Mouse (Mus musculus): Measurements from ENCODE around the gene Slc25a25. TPM values are rescaled to one million over a fixed set of nuclear protein-coding genes. Genes with fewer than 3 reads are reported as not detected.

Slc25a25 gene
- total RNA-seq, 2 experiments from 2014 or later: 54.5 to 57.6 TPM

DNA sequence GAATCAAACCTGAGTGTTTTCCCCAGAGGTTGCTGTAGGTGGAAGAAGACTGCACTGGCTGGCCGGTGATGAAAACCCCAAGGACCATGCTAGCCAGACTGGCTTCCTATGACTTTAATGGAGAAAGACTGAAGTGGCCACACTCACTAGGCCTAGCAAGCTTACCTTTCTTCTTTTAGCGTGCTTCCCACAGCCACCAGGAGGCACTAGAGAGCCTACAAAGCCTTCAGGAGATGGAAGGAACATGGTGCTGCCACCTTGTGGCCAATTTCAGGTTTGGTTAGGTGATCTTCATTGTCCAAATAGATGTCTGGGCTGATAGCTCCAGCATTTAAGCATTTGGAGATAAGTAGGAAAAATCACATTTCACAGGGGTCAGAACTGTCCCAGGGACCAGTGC lies 46.6 kb downstream of the Slc25a25 start:
- Histone ChIP-seq H3K4me3 (no peak overlapping the region), H3K27ac (no peak overlapping the region)
- TF ChIP-seq CTCF (conservative IDR thresholded peaks at IDR 0.05): peak; percentile 100; the same call in 1 of the 2 replicates
- peak; percentile 93 to 98 for DNase-seq (ENCODE audit: low spot score in 2 of 2)

- Histone ChIP-seq H3K27ac (peak overlapping the region; percentile 96), H3K4me3 (peak overlapping the region; percentile 86)
- no peak for DNase-seq (ENCODE audit: low spot score in 2 of 2)
- TF ChIP-seq CTCF (conservative IDR thresholded peaks at IDR 0.05): no peak
Observed at GRCm38 (mm10) chr2:32396695-32397094, 54.5 kb downstream of the Slc25a25 start.

DNA sequence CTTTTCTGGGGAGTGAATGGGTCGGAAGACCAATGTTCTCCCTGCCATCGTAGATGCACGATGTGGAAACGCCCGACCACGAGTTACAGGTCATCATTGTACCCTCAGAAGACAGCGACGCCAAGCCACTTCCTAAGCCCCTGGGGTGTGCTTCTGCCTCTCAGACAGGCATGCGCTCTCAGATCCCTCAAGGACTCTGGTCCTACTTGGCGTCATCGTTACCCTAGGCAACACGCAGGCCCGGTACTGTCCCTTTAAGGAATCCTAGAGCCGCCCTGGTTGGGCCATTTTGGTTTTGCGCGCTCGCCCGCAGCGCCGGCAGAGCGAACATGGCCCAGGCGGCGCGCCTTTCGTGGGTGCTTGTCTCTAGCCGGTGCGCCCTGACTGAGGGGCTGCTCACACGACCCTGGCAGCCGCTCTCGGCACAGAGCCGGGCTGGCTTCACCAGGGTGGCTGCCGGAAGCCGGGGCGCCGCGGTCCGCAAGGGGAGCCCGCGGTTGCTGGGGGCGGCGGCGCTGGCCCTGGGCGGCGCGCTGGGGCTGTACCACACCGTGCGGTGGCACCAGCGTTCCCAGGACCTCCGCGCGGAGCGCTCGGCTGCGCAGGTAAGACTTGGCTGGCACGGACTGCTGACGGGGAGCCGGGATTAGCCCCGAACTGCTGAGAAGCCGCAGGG lies 55.2 kb downstream of the Slc25a25 start:
- peak; percentile 27 for TF ChIP-seq CTCF (conservative IDR thresholded peaks at IDR 0.05)
- DNase-seq (ENCODE audit: low spot score in 2 of 2): peak; percentile 89 to 95
- peak overlapping the region; percentile 96 for H3K27ac ChIP-seq
- peak overlapping the region; percentile 86 for H3K4me3 ChIP-seq

DNA sequence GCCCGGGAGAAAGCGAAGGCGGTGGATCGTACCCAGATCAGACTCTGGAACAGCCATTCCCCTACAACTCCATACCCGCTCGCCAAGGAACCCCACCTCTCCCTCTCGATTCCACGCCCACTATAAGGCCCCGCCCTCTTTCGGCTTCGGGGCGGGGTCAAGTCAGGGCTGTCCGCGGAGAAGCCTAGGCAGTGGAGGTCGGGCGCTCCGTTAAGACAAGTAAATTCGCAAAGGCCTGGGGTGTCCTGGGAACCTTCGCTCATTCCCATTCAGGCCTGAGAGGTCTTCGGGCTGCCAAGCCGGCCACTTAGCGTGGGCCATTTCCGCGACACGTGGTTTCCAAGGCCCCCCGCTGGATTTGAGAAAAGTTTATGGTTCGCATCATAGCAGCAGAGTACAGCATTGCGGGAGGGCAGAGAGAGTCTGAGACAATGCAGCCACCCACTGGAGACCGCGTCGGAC lies 55.7 kb downstream of the Slc25a25 start, which contains the start of gene Ptges2:
Ptges2 (plus strand) TSS at position 413 of the 462 bp plus-strand sequence.
- DNase-seq (ENCODE audit: low spot score in 2 of 2): peak; percentile 86 to 89
- H3K4me3 ChIP-seq: peak within 1 kb of the TSS; percentile 86
- no peak for TF ChIP-seq CTCF (conservative IDR thresholded peaks at IDR 0.05)
- H3K27ac ChIP-seq: peak within 1 kb of the TSS; percentile 96

GRCm38 (mm10) chr2:32394973-32395372 lies 56.3 kb downstream of the Slc25a25 start:
- peak overlapping the region; percentile 86 for H3K4me3 ChIP-seq
- peak overlapping the region; percentile 96 for H3K27ac ChIP-seq
- peak; percentile 41 to 47 for DNase-seq (ENCODE audit: low spot score in 2 of 2)
- TF ChIP-seq CTCF (conservative IDR thresholded peaks at IDR 0.05): peak; percentile 74

- DNase-seq (ENCODE audit: low spot score in 2 of 2): no peak
- Histone ChIP-seq H3K27ac (no peak overlapping the region), H3K4me3 (no peak overlapping the region)
- TF ChIP-seq CTCF (conservative IDR thresholded peaks at IDR 0.05): no peak
Observed at GRCm38 (mm10) chr2:32392063-32392462, 59.2 kb downstream of the Slc25a25 start.

DNA sequence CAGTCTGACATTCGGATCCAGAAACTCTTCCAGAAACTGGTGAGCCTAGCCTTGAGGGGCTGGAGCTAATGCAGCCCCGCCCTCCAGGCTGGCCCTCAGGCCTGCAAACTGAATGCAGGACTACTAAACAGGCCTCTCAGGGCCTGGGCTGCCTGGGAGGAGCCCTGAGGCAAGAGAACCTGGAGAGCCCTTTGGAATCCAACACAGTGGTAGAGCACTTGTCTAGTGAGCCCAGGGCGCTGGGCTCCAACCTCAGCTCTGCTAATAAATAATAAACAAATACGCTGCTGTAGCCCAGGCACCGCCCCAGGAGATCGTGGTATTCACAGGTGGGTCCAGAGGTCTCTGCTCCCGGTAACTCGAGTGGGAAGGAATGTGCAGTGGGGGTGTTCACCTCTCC lies 60.4 kb downstream of the Slc25a25 start:
- no peak for TF ChIP-seq CTCF (conservative IDR thresholded peaks at IDR 0.05)
- no peak for DNase-seq (ENCODE audit: low spot score in 2 of 2)
- Histone ChIP-seq H3K4me3 (no peak overlapping the region), H3K27ac (no peak overlapping the region)

DNA sequence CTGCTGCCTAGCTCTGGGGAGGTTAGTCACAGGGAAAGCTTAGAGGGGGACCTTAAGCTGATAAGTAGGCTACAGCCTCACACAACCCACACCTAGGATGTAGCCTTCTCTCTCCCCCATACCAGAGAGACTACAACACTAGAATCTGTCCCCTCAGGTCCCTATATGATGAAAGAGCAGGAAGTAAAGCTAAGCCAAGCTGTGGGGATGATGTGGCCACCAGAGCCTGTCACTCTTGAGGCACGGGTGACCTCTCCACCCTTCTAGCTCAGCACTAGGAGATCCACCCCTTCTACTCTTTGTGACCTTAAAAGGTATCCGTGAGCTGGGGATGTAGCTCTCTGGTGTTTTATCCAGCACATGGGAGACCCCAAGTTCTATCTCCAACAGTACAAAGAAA lies 62.1 kb downstream of the Slc25a25 start:
- DNase-seq (ENCODE audit: low spot score in 2 of 2): no peak
- TF ChIP-seq CTCF (conservative IDR thresholded peaks at IDR 0.05): no peak
- no peak overlapping the region for H3K4me3 ChIP-seq
- no peak overlapping the region for H3K27ac ChIP-seq

GRCm38 (mm10) chr2:32387706-32388490 lies 63.3 kb downstream of the Slc25a25 start, which contains the start of gene Lcn2:
Gene Lcn2 (minus strand): TSS chr2:32388252.
- no peak for TF ChIP-seq CTCF (conservative IDR thresholded peaks at IDR 0.05)
- no peak for DNase-seq (ENCODE audit: low spot score in 2 of 2)
- no peak within 1 kb of the TSS for H3K27ac ChIP-seq
- H3K4me3 ChIP-seq: no peak within 1 kb of the TSS

- TF ChIP-seq CTCF (conservative IDR thresholded peaks at IDR 0.05): no peak
- Histone ChIP-seq H3K4me3 (no peak overlapping the region), H3K27ac (no peak overlapping the region)
- no peak for DNase-seq (ENCODE audit: low spot score in 2 of 2)
Observed at GRCm38 (mm10) chr2:32382689-32383088, 68.6 kb downstream of the Slc25a25 start.

DNA sequence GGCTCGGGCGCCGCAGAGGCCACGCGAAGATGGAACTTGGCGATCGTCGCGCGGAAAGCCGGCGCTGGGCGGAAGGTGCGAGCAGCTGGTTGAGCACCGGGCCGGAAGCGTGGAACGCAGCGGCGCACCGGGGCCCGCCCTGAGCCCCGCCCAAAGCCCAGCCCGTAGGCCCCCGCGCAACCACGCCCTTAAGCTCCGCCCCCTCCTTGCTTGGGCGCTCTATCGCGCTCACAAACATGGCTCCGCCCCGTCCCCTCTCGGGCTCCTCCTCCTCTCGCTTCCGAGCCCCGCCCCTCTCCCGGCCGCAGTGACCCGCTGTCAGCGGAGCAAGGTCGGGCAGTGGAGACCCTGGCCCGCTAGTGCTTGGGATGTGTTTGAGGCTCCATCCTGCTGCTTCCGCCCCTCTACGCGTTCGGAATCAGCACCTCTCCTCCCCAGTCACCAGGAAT lies 69.4 kb downstream of the Slc25a25 start, which contains the start of gene 1110008P14Rik:
1110008P14Rik (minus strand) TSS at position 164 of the 449 bp plus-strand sequence.
- peak within 1 kb of the TSS; percentile 92 for H3K27ac ChIP-seq
- peak within 1 kb of the TSS; percentile 94 for H3K4me3 ChIP-seq
- no peak for TF ChIP-seq CTCF (conservative IDR thresholded peaks at IDR 0.05)
- DNase-seq (ENCODE audit: low spot score in 2 of 2): peak; percentile 94 to 95

GRCm38 (mm10) chr2:32381141-32381774 lies 70.0 kb downstream of the Slc25a25 start:
- DNase-seq (ENCODE audit: low spot score in 2 of 2): peak in 1 of 2 experiments; percentile 50
- peak; percentile 13; the same call in 1 of the 2 replicates for TF ChIP-seq CTCF (conservative IDR thresholded peaks at IDR 0.05)
- H3K4me3 ChIP-seq: peak overlapping the region; percentile 94
- peak overlapping the region; percentile 92 for H3K27ac ChIP-seq

Measured in layer of hippocampus, adult 2 months (tissue).